Mouse (Mus musculus) adrenal gland, postnatal 36 days (tissue): ENCODE data around the gene Gm17606. TPM values are rescaled to one million over a fixed set of nuclear protein-coding genes. Genes with fewer than 3 reads are reported as not detected.

Source experiments
- DNase-seq, 2 experiments: peaks; one replicate each; pipeline ENCODE4 v3.0.0; 2021; ENCODE audit warnings: mixed read lengths in 1 of 2
- microRNA-seq: library from miRNA; unstranded; fragments of <30 nt; microRNA quantifications from one replicate; pipeline ENCODE4 v1.2.0, GENCODE M21; 2021
- total RNA-seq, 2 experiments: library from RNA; stranded (reverse); gene quantifications; 2 replicates each; pipeline ENCODE4 v1.2.3; 2021

Gene Gm17606
- total RNA-seq, 2 experiments from 2014 or later = not detected

DNA sequence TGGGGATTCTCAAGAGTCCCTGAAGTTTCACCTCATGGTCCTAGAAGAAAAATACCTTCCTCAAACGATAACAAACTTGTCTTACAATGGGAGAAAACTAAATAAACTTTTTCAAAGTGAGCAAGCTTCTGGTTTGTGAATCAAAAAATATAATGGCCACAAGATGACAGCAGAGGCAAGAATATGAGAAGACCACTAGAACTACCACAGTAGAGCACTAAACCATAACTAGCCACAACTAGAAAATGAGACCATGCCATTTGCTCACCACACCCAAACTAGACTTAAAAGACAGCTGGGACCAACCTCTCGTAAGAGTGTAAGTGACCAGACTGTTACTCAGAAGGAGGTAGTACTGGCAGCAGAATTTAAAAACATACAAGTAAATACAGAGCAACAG lies 19.3 kb downstream of the Gm17606 start:
- DNase-seq = no peak

DNA sequence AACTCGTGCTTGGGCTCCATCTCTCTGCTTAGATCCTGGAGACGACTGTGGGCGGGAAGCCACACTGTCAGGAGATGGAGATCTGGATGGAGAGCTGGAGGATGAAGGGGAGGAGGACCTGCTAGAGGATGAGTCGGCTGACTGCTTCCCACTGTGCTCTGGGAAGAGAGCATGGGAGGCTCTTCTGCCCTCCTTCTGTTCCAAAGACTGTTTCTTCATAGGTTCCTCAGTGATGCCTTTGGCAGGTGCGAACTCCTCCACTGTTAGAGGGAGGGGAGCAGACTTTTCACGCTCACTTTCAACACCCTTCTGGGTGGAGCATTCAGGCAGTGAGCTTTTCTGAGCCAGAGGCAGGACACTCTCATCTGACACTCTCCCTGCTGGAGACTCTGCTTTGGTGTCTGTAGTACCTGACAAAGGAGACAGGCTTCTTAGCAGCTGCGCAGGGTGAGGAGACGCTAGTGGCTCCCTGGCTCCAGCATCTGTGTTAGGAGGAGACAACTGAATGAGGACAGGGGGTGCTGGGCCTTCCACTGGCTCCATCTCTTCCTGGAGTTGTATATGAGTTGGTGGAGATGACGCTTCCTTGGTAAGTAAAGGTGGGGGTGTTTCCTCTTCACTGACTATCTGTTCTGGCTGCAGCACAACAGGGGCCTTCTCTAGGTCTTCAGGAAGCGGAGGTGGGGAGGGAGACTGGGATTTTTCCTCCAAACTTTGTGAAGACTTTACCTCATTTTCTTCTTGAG lies 23.9 kb downstream of the Gm17606 start:
- no peak for DNase-seq

DNA sequence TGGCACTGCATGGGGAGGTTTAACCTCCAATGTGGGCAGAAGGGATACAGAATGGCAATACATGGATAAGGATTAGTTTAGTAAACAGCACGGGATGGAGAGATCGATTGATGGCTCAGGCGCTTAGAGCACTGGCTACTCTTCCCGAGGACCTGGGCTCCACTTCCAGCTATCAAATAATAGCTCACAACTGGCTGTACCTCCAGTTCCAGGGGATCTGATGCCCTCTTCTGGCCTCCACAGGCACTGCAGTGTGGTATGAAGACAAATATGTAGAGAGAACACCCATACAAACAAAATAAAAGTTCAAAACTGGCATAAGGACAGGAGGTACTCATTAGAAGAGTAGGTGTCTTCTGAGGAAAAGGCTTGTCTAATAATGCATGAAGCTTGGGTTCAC lies 28.6 kb downstream of the Gm17606 start:
- peak; percentile 61 to 67 for DNase-seq

DNA sequence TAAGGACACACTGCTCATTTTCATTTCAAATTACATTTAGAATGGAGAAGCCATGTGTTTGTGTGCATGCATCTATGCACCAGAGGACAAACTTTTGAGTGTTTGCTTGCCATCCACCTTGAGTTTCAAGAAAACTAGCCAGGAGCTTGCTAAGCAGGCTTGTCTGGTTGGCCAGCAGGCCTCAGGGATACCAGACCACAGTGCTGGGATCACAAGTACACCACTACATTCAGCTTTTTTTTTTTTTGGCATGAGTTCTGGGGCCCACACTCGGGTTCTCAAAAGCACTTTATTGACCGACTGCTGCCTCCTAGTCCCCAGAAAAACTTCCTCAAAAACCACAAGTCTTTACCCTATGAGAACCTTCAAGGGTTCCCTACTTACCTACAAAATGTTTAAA lies 33.6 kb downstream of the Gm17606 start:
- no peak for DNase-seq

DNA sequence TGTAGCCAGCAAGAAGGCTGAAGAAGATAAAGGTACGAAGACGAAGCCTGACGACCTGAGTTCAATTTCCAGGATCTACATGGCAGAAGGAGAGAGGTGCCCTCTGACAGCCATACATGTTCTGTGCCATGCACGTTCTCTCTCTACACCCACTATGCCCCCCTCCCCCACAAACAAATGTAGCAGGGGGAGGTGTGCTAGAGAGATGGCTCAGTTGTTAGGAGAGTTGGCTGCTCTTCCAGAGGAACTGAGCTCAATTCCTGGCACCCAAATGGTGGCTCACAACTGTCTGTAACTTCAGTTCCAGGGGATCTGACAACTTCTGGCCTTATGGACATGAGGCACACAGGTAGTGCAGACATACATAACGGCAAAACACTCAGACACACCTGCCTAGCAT lies 35.5 kb downstream of the Gm17606 start:
- DNase-seq = no peak

DNA sequence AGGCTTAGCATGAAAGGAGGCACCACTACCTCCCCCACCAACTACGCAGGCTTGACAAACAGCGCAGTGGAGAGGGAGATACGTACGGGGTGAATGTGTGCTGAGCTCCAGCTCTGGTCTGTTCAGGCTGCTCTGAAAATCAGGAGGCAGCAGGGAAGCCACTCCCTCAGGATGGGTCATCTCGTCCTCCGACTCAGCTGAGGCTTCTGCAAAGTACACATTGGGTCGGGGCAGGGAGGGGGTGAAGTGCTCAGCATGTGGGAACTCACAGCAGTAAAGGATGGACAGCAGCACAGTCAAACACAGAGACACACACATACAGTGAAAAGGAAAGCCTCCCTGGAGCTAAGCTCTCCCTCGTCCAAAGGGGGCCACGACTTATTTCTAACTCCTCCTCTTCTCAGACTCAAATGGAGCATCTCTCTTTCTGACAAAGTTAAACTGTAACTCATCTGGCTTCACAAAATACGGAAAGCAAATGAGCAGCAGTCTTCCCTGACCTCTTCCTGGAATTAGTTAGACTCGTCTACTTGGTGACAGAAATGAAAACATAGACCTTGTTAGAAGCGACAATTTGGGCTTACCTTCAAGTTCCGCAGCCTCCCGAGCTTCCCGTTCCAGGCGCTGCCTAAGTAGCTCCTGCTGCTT lies 38.0 kb downstream of the Gm17606 start:
- no peak for DNase-seq

DNA sequence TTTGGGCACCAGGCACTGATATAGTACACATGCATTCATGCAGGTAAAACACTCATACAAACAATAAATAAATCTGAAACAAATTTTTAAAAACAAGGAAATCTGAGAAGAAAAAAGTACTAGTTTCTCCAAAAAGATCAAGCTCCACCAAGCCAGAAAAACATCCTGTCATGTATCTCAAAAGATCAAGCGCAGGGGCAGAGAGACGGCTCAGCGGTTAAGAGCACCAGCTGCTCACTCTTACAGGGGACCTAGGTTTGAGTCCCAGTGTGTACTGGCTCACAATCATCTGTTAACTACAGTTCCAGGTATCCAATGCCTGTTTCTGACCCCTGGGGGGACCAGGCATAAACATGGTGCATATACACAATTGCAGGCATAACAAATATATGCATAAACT lies 41.6 kb downstream of the Gm17606 start:
- no peak for DNase-seq

DNA sequence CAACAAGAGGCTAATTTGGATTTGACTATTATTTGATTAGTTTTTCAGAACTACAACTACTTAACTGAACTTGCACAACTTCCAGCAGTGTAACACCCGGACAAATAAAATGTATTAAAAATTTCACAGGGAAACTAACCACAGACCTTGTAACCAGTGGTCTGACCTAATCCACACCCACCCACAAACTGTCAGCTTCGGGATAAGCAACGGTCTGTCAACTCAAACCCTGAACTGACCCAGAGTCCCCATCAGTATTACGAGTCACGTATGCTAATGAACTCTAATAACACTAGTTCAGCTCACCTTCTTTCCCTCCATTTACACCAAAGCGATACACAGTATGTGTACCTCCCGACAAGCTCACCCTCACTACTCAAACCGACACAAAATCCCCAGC lies 44.7 kb downstream of the Gm17606 start:
- DNase-seq = no peak

DNA sequence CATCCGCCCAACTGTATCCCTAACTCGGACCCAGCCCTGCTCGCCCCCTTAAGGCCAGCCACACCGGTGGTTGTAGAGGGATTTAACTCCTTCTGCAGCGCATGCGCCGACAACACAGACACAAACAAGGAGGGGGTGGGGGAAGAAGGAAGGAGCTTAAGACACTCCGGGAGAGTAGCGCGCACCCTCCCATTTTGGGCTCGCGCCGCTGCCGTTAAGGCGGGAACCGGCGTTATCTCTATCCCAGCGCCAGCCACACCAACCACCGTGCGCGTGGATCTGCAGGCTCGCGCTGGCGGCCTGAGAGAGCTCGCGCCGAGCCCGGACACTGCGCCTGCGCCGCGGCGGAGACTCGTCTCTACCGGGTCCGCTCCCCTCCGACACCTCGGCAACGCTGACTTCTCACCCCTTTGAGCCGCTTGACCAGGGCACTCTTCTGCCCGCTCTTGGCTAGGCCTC lies 45.3 kb downstream of the Gm17606 start, which contains the start of gene 1700123O20Rik:
Gene 1700123O20Rik, plus strand, starts transcription at position 154 of the 459 bp plus-strand sequence.
- DNase-seq = peak in 1 of 2 experiments; percentile 81

DNA sequence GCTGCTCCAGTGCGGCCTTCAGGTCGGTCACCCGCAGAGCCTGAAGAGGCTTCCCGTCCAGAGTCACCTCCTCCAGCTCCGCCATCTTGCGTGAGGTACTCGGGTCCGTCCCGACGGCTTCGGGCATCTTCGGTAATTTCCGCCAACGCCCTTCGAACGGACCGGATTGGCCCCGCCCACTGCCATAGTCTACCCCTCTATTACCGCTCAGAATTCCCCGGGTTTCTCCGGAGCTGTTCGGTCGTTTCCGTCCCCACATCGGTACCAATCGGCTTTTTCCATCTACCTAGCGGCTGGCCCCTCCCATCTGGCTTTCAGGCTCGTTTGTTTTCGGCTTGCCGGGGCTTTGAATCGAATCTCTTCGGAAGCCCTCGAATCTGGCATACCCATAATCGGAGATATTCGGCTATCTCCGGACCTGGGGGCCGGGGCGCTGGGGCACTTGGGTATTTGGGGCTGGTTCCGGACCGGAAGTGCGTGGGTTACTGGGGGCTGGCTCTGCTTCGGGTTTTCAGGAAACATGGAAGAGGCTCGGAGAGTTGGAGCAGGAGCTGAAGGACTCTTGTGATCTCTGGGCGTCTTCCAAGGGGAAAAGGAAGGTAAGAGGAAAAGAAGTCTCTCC lies 45.9 kb downstream of the Gm17606 start, which contains the start of gene Acin1:
Gene Acin1, minus strand, starts transcription at position 410 of the 622 bp plus-strand sequence.
- peak; percentile 99 to 100 for DNase-seq

DNA sequence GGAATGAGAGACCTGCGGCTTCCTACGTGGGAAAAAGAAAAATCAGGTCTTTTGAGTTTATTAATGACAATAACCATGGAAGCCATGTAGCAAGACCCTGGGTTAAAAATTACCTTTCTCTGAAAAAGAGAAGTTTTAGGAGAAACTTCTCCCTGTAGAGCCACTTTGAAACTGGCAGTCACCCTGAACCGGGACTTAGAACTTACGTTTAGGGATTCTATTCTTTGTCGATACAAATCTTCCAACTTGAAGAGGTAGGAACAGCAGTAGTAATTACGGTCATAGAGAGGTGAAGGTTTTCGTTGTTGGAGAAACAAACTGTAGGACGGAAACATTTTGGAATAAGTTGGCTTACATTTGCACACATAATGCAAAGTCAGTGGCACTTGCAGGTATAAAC lies 46.5 kb downstream of the Gm17606 start:
- DNase-seq = no peak

DNA sequence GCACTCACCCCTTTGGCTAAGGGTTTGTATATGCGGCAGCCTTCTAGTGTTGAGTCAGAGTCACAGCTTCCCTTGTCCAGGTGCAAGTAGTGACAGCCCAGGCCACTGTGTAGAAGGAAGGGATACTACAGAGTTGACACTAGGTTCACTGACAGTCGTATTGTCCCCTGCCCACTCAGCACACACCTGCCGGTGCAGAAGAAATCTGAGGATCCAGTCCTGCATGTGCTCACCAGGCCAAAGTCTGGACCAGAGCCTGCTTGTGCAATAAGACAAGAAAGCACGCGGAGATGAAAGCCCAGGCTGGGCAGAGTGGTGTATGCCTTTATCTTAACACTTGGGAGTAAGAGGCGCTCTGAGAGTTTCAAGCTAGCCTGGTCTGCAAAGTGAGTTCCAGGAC lies 54.3 kb downstream of the Gm17606 start:
- no peak for DNase-seq

DNA sequence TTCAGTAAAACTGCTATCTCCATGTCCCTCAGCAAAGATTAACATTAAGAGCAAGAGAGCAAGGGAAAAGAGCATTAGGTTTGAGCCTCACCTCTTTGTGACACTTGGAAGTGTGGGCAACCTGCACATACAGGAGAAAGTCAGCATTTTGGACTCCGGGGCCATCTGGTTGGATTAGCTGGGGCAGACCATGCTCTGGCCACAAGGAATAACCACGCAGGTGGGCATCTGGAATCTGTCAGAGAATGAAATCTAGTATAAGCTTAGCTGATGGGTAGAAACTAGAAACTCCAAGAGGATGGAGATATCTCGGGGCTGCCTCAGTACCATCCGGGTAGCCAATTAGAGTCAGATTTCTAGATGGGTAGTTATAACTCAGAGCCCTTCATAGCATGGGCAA lies 56.0 kb downstream of the Gm17606 start:
- no peak for DNase-seq

Small RNA genes lying within 50 kb of the gene (microRNA-seq; reads per million reads assigned to microRNA genes)
- gene Mir686 (not detected), gene Mir6948 (not detected)

Other genes starting within 250 kb of the Gm17606 start
- 1 to 10 TPM; 3.8 to 4.0 TPM for gene Slc7a7, start 223.2 kb upstream of the Gm17606 start, total RNA-seq
- 100 to 1,000 TPM; 211 to 217 TPM for gene Mrpl52, start 214.0 kb upstream of the Gm17606 start, total RNA-seq
- gene Mmp14, start 209.3 kb upstream of the Gm17606 start, total RNA-seq = 10 to 100 TPM; 42.2 to 54.4 TPM
- 100 to 1,000 TPM; 106 to 131 TPM for gene Lrp10, start 176.8 kb upstream of the Gm17606 start, total RNA-seq
- under 1 TPM; 0.66 to 0.79 TPM for gene Rem2, start 164.9 kb upstream of the Gm17606 start, total RNA-seq
- 10 to 100 TPM; 43.8 to 51.3 TPM for gene Prmt5, start 123.4 kb upstream of the Gm17606 start, total RNA-seq
- 10 to 100 TPM; 22.5 to 27.0 TPM for gene Haus4, start 86.3 kb upstream of the Gm17606 start, total RNA-seq
- gene Ajuba, start 63.4 kb upstream of the Gm17606 start, total RNA-seq = 10 to 100 TPM; 17.5 to 24.8 TPM
- 1 to 10 TPM; 4.3 to 6.0 TPM for gene 4931414P19Rik, start 35.0 kb upstream of the Gm17606 start, total RNA-seq
- 100 to 1,000 TPM; 347 to 407 TPM for gene Psmb5, start 22.9 kb upstream of the Gm17606 start, total RNA-seq
- not detected for gene Psmb11, start 19.5 kb upstream of the Gm17606 start, total RNA-seq
- gene Cdh24, start 412 bp downstream of the Gm17606 start, total RNA-seq = 1 to 10 TPM in 1 of 2 experiments, under 1 TPM in 1; 0.95 to 1.4 TPM
- 10 to 100 TPM; 40.6 to 42.1 TPM for gene 1700123O20Rik, start 45.3 kb downstream of the Gm17606 start, total RNA-seq
- 100 to 1,000 TPM; 140 to 178 TPM for gene Acin1, start 46.0 kb downstream of the Gm17606 start, total RNA-seq
- gene Gm29776, start 57.9 kb downstream of the Gm17606 start, total RNA-seq = under 1 TPM in 1 of 2 experiments, not detected in 1; 0.23 TPM
- gene Cebpe, start 71.2 kb downstream of the Gm17606 start, total RNA-seq = not detected
- gene Slc7a8, start 141.0 kb downstream of the Gm17606 start, total RNA-seq = 10 to 100 TPM; 28.1 to 56.8 TPM
- under 1 TPM; 0.43 to 0.56 TPM for gene Rnf212b, start 173.2 kb downstream of the Gm17606 start, total RNA-seq
- gene Homez, start 230.0 kb downstream of the Gm17606 start, total RNA-seq = 10 to 100 TPM; 12.2 to 16.5 TPM
- gene Ppp1r3e, start 236.6 kb downstream of the Gm17606 start, total RNA-seq = 10 to 100 TPM; 17.8 to 19.2 TPM
- gene Bcl2l2, start 242.4 kb downstream of the Gm17606 start, total RNA-seq = 10 to 100 TPM; 54.3 to 57.2 TPM
- 1 to 10 TPM in 1 of 2 experiments, not detected in 1; 2.0 TPM for gene Gm20521, start 242.5 kb downstream of the Gm17606 start, total RNA-seq